Mouse (Mus musculus) stomach, embryonic 14.5 days (tissue): ENCODE measurements at regions not wholly inside any gene's neighbourhood (a gene's known extent, or its start where the extent isn't known, plus 50 kb on each side); places are given as distances from the start of the nearest gene placed in this dataset.
A peak's percentile ranks its signal among the peaks of the same experiment; 100 is the strongest.

Experiments
- ATAC-seq: fragments of 200-750 bp; cut with Nextera tagmentation; 2 replicates; pipeline ENCODE4 v1.8.0; 2017; ENCODE audit warnings: low read depth, moderate TSS enrichment; ENCODE audit not compliant: insufficient number of reproducible peaks, insufficient read depth, low FRiP score
- H3K27ac ChIP-seq: fragments of 300-500 bp; sonication (generic); 2 replicates; pipeline ENCODE4 v1.5.1; 2014; ENCODE audit warnings: mild to moderate bottlenecking, low read length, moderate library complexity, mixed read lengths
- H3K27me3 ChIP-seq: fragments of 300-500 bp; sonication (generic); 2 replicates; pipeline ENCODE4 v1.6.1; 2014; ENCODE audit warnings: low read length, control low read depth, mixed read lengths; ENCODE audit not compliant: control insufficient read depth, insufficient read depth
- H3K36me3 ChIP-seq: fragments of 300-500 bp; sonication (generic); 2 replicates; pipeline ENCODE4 v1.6.1; 2014; ENCODE audit warnings: mild to moderate bottlenecking, control low read depth, low read length, moderate library complexity, mixed read lengths; ENCODE audit not compliant: control insufficient read depth, insufficient read depth
- H3K4me1 ChIP-seq: fragments of 300-500 bp; sonication (generic); 2 replicates; pipeline ENCODE4 v1.6.1; 2014; ENCODE audit warnings: low read length, control low read depth, mixed read lengths; ENCODE audit not compliant: control insufficient read depth, insufficient read depth
- H3K4me2 ChIP-seq: fragments of 300-500 bp; sonication (generic); replicated peaks from 2 replicates; pipeline ENCODE4 v1.6.1; 2014; ENCODE audit warnings: low read depth, low read length, control low read depth
- H3K4me3 ChIP-seq: fragments of 300-500 bp; sonication (generic); 2 replicates; pipeline ENCODE4 v1.5.1; 2014; ENCODE audit warnings: low read depth, low read length, control low read depth
- H3K9ac ChIP-seq: fragments of 300-500 bp; sonication (generic); replicated peaks from 2 replicates; pipeline ENCODE4 v1.6.1; 2014; ENCODE audit warnings: low read depth, mild to moderate bottlenecking, control low read depth, low read length, moderate library complexity, mixed read lengths
- H3K9me3 ChIP-seq: fragments of 300-500 bp; sonication (generic); 2 replicates; pipeline ENCODE4 v1.6.1; 2016; ENCODE audit warnings: low read depth, low read length, control low read depth; ENCODE audit not compliant: control insufficient read depth
- WGBS: fragments of 180-500 bp; shearing (Covaris S2); extraction: QIAGEN DNeasy Blood & Tissue Kit; methylation state at CpG from one replicate; pipeline ENCODE4 v1.1.7; 2014; 5-methylcytosine and 5-hydroxymethylcytosine counted together

DNA sequence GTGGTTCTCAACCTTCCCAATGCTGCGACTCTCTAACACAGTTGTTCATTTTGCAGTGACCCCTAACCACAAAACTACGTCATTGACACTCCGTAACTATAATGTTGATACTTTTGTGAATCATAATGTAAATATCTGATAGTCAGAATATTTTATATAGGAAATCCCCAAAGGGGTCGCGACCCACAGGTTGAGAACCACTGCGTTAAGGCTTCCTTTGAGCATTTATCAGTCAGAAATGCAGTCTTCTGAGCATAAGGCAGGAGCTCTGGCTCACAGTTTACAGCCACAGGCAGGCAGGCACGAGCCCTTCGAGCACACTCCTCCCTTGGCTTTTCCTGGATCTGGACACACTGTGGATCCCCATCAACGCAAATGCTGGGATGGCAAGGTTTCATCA, 57.0 kb downstream of the Nxnl2 start:
- H3K4me2 ChIP-seq: no peak overlapping the region
- H3K9ac ChIP-seq: no peak overlapping the region
- H3K36me3 ChIP-seq: no peaks in the 10 kb centered on the region
- no peaks in the 10 kb centered on the region for H3K27me3 ChIP-seq
- 0 out of 2 replicates have a peak, but pooled peaks cover 14% of the 10 kb centered on the region for H3K4me1 ChIP-seq
- ATAC-seq: no peak
- WGBS: 72% methylated on average over 9 of the region's 9 CpGs
- H3K4me3 ChIP-seq: no peak overlapping the region
- no peaks in the 10 kb centered on the region for H3K9me3 ChIP-seq
- no peak overlapping the region for H3K27ac ChIP-seq

DNA sequence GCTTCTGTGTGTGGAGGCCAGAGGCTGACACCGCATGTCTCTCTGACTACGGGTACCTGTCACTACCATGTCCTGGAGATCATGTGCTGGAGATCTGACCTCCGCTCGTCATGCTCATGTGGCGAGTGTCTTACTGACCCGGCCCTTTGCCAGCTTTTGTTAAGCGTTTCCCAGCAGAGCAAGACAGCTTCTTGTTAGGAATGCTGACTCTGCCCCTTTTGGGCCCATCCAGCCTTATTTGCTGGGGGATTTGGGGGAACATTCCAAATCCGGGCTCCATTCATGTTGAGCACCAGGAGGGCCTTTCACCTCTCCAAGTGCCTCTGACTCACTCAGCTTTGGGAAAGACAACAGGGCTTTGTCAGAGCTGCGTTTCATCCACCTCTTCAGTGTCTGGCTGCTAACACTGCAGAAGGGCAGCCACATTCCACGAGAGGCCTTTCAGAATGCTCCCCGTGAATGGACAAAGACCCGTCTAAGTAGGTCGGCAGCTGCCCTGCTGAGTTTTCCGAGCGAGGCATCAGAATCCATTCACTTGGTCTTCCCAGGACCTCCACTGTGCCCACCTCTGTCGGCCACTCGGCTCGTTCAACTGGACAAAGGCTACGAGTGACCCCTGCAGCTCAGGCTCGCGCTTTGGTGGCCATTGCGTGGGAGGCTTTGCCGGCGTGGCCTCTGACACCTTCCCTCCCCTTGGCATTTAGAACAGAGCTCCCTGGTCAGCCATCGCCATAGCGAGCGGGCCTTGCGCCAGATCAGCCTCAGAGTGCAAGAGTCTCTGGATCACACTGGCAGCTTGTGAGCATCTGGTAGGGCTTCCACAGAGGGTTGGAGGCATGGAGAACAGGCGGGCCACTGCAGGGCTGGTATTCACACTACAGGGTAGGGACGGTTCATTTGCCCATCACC, 58.3 kb downstream of the Nxnl2 start:
- 71% methylated on average over 30 of the region's 30 CpGs for WGBS
- ATAC-seq: peak; percentile 28; the same call in 1 of the 2 replicates
- 0 out of 2 replicates have a peak, but pooled peaks cover 9% of the 10 kb centered on the region for H3K4me1 ChIP-seq
- H3K27me3 ChIP-seq: no peaks in the 10 kb centered on the region
- H3K9ac ChIP-seq: no peak overlapping the region
- H3K4me3 ChIP-seq: no peak overlapping the region
- H3K27ac ChIP-seq: peak overlapping the region; percentile 21; the same call in 1 of the 2 replicates
- no peak overlapping the region for H3K4me2 ChIP-seq
- no peaks in the 10 kb centered on the region for H3K36me3 ChIP-seq
- no peaks in the 10 kb centered on the region for H3K9me3 ChIP-seq

DNA sequence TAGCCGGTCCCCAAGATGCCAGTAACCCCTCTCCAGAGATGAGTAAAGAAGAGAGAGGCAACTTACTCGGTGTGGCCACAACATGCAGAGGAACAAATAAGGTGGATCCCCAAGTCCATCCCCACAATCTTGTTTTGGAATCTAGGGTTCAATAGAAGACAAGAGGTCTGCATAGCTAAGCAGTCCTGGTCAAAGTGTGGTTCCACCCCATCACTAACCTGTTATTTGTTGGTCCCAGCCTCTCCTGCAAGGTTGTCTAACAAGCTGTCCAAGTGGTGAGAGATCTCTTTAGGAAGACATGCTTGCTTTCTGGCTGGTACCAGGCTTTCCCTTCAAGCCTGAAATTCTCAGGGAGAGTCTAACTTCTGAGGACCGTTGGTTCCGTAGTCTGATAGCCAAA, 59.0 kb downstream of the Nxnl2 start:
- no peak overlapping the region for H3K27ac ChIP-seq
- H3K36me3 ChIP-seq: no peaks in the 10 kb centered on the region

DNA sequence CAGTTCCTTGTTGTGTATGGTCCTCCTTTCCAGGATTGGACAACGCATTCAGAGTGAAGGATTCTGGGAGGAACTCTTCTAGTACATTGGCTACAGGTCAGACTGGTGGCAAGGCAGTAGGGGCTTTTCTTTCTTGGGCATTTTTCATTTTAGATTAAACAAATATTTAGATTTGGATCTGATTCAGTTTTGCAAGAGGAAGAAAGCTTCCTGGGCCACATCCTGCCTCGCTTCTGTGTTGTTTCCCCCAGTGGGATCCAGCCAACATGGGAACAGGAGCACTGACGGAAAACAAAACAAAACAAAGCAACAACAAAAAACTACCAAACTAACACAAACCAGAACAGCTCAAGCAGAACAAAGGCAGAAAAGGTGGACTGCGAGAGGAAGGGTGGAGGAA, 60.8 kb downstream of the Nxnl2 start:
- H3K9ac ChIP-seq: no peak overlapping the region
- no peaks in the 10 kb centered on the region for H3K27me3 ChIP-seq
- H3K4me1 ChIP-seq: 0 out of 2 replicates have a peak, but pooled peaks cover 9% of the 10 kb centered on the region
- H3K27ac ChIP-seq: no peak overlapping the region
- no peak overlapping the region for H3K4me2 ChIP-seq
- ATAC-seq: no peak
- no peaks in the 10 kb centered on the region for H3K36me3 ChIP-seq
- H3K9me3 ChIP-seq: no peaks in the 10 kb centered on the region
- whole genome bisulfite sequencing: 57% methylated on average over 4 of the region's 4 CpGs
- H3K4me3 ChIP-seq: no peak overlapping the region

More for the DNA sequence above, 59.0 kb downstream of the Nxnl2 start:
- Histone ChIP-seq H3K4me3 (no peak overlapping the region), H3K9ac (no peak overlapping the region), H3K27me3 (no peaks in the 10 kb centered on the region), H3K4me2 (no peak overlapping the region), H3K4me1 (0 out of 2 replicates have a peak, but pooled peaks cover 9% of the 10 kb centered on the region), H3K9me3 (no peaks in the 10 kb centered on the region)
- ATAC-seq: no peak
- 97% methylated on average over 4 of the region's 4 CpGs for WGBS

DNA sequence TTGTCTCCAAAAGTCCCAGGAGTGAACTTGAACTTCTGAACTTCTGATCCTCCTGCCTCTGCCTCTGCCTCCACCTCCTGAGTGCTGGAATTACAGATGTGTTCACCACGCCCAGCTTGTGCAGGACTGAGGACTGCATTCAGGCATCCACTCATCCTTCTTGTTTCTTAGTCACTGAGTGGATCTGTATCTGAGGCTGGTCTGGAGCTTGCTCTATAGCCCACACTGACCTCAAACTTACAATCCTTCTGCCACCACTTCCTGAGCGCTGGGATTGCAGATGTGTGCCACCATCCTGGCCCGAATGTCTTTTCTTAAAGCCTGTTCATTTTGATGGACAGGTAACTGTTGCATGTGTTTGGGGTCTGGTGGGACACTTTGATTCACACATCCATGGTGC, 76.6 kb downstream of the Nxnl2 start:
- no peak overlapping the region for H3K9ac ChIP-seq
- no peaks in the 10 kb centered on the region for H3K9me3 ChIP-seq
- no peak overlapping the region for H3K27ac ChIP-seq
- H3K4me1 ChIP-seq: no peaks in the 10 kb centered on the region
- H3K4me3 ChIP-seq: no peak overlapping the region
- no peaks in the 10 kb centered on the region for H3K36me3 ChIP-seq
- H3K27me3 ChIP-seq: no peaks in the 10 kb centered on the region
- H3K4me2 ChIP-seq: no peak overlapping the region
- ATAC-seq: no peak
- 80% methylated on average over 3 of the region's 3 CpGs for WGBS

DNA sequence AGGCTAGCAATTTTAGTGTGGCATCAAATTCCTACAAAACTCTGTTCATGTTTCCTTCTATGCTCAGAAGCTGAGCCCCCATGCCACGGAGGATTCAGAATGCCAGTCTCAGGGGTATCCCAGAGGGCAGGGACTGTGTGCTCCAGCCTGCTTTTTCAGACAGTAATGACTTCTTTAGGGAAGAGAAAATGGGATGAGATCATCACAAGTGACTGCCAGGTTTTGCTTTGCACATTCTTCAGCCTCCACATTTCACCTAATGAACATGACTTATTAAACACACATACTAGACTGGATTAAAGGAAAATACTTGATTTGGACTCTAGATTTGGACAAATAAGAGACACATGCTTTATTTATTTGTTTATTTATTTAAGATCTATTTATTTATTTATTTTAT, 82.5 kb downstream of the Nxnl2 start:
- H3K27ac ChIP-seq: no peak overlapping the region
- no peak overlapping the region for H3K4me2 ChIP-seq
- H3K36me3 ChIP-seq: no peaks in the 10 kb centered on the region
- ATAC-seq: no peak
- no peaks in the 10 kb centered on the region for H3K9me3 ChIP-seq
- H3K9ac ChIP-seq: no peak overlapping the region
- H3K4me3 ChIP-seq: no peak overlapping the region
- 72% methylated on average over 1 of the region's 1 CpGs for WGBS
- H3K27me3 ChIP-seq: no peaks in the 10 kb centered on the region
- peaks cover 3% of the 10 kb centered on the region; the same call in 1 of the 2 replicates for H3K4me1 ChIP-seq

DNA sequence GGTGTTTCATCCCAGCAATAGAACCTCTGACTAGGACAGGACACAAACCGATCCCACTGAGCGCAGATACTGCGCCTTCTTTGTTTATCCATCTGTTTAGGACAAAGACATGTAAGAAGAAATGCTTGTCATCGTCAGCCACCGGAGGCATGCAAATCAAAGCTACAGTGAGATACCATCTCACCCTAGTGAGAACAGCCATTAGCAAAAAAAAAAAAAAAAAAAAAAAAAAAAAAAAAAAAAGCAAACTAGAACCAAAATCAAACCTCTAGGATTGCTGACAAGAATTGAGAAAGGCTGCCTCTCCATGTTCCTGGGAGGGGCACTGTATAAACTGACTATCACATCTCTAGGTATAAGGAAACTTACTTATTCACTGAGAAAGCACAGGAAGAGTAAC, 84.9 kb downstream of the Nxnl2 start:
- Histone ChIP-seq H3K36me3 (no peaks in the 10 kb centered on the region), H3K4me3 (no peak overlapping the region), H3K27me3 (no peaks in the 10 kb centered on the region), H3K9me3 (no peaks in the 10 kb centered on the region), H3K4me1 (peaks cover 17% of the 10 kb centered on the region; the same call in 1 of the 2 replicates), H3K4me2 (no peak overlapping the region), H3K27ac (no peak overlapping the region), H3K9ac (no peak overlapping the region)
- WGBS: 96% methylated on average over 5 of the region's 5 CpGs
- ATAC-seq: no peak

DNA sequence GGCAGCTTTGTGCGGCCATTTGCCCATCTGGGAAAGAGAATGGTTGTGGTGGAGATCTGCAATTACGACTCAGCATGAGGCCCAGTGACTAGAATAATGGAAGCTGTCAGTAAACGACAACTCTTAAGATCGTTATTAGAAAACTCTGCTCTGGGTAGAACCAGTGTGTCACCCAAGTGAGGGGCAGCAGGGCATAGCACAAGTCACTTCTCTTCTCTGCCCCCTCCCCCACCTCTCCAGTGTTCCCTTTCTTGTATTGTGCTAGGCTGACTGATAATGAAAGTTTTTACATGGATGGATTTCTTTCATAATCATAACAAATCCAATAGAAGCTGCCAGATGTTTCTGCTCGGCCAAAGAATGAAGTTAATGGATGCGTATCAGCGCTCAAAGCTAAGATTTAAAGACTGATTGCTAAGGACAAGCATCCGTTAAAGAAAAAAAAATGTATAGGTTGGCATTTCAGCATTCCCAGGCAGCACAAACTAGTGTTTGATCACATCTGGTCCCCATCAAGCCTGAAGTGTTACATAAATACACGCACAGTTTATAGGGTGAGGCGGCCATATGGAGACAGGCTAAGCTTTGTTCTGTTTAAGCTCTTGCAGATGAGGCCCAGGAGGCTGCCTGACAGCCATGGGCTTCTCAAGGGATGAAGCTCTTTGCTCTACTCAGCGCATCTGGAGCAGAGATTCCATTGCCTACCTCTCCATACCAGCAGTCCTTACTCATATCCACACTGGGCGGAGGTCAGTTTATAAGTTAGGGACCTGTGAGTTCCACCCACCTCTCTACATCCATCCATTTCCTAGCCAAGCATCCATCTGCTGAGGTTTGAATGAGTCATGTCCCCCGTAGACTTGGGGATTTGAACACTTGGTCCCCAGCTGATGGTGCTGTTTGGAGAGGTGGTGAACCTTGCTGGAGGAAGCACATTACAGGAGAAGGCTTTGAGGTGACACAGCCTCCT, 88.2 kb downstream of the Nxnl2 start:
- ATAC-seq: peak; percentile 94
- no peaks in the 10 kb centered on the region for H3K9me3 ChIP-seq
- H3K4me2 ChIP-seq: 0 out of 2 replicates have a peak overlapping the region, but pooled peaks have one; percentile 10
- H3K4me3 ChIP-seq: no peak overlapping the region
- peak overlapping the region; percentile 89 for H3K27ac ChIP-seq
- 28% methylated on average over 13 of the region's 13 CpGs for WGBS
- no peak overlapping the region for H3K9ac ChIP-seq
- peaks cover 25% of the 10 kb centered on the region for H3K4me1 ChIP-seq
- H3K27me3 ChIP-seq: no peaks in the 10 kb centered on the region
- no peaks in the 10 kb centered on the region for H3K36me3 ChIP-seq
